Mouse (Mus musculus): Measurements from ENCODE around the gene Patj. TPM values are rescaled to one million over a fixed set of nuclear protein-coding genes. Genes with fewer than 3 reads are reported as not detected.
"Not testable (repeated sequence)": the region's sequence is repeated elsewhere in the genome, so short reads cannot be mapped to it uniquely, and the experiment has no call there.

Patj gene
- polyA plus RNA-seq, 1 experiment, result 6.4 TPM

- Histone ChIP-seq H3K27ac (ENCODE audit: insufficient read depth, low read length) (no peak overlapping the region), H3K4me1 (ENCODE audit: control insufficient read depth, insufficient read depth, low read length) (no peaks in the 10 kb centered on the region), H3K4me3 (ENCODE audit: insufficient read depth, low read length) (no peak overlapping the region)
- TF ChIP-seq POLR2A (IDR thresholded peaks at IDR 0.05; ENCODE audit: low read depth, low read length) (no peak), CTCF (IDR thresholded peaks at IDR 0.05; ENCODE audit: borderline replicate concordance, insufficient read depth, low read length) (no peak)
Measured at GRCm38 (mm10) chr4:98697932-98698331, 302.3 kb downstream of the Patj start.

- TF ChIP-seq POLR2A (IDR thresholded peaks at IDR 0.05; ENCODE audit: low read depth, low read length), result no peak
- TF ChIP-seq CTCF (IDR thresholded peaks at IDR 0.05; ENCODE audit: borderline replicate concordance, insufficient read depth, low read length), result no peak
- H3K27ac ChIP-seq (ENCODE audit: insufficient read depth, low read length), result no peak overlapping the region
- H3K4me1 ChIP-seq (ENCODE audit: control insufficient read depth, insufficient read depth, low read length), result no peaks in the 10 kb centered on the region
- H3K4me3 ChIP-seq (ENCODE audit: insufficient read depth, low read length), result no peak overlapping the region
Measured at GRCm38 (mm10) chr4:98698921-98699320, 303.3 kb downstream of the Patj start.

GRCm38 (mm10) chr4:98700156-98700555 lies 304.6 kb downstream of the Patj start:
- TF ChIP-seq POLR2A (IDR thresholded peaks at IDR 0.05; ENCODE audit: low read depth, low read length) (no peak), CTCF (IDR thresholded peaks at IDR 0.05; ENCODE audit: borderline replicate concordance, insufficient read depth, low read length) (no peak)
- H3K4me3 ChIP-seq (ENCODE audit: insufficient read depth, low read length), result no peak overlapping the region
- H3K27ac ChIP-seq (ENCODE audit: insufficient read depth, low read length), result no peak overlapping the region
- H3K4me1 ChIP-seq (ENCODE audit: control insufficient read depth, insufficient read depth, low read length), result no peaks in the 10 kb centered on the region

GRCm38 (mm10) chr4:98702201-98702894 lies 306.8 kb downstream of the Patj start:
- Histone ChIP-seq H3K4me3 (ENCODE audit: insufficient read depth, low read length) (no peak overlapping the region), H3K4me1 (ENCODE audit: control insufficient read depth, insufficient read depth, low read length) (no peaks in the 10 kb centered on the region), H3K27ac (ENCODE audit: insufficient read depth, low read length) (no peak overlapping the region)
- TF ChIP-seq CTCF (IDR thresholded peaks at IDR 0.05; ENCODE audit: borderline replicate concordance, insufficient read depth, low read length) (peak; percentile 74; the same call in 1 of the 2 replicates), POLR2A (IDR thresholded peaks at IDR 0.05; ENCODE audit: low read depth, low read length) (no peak)

GRCm38 (mm10) chr4:98710891-98711290 lies 315.3 kb downstream of the Patj start:
- no peak overlapping the region for H3K4me3 ChIP-seq (ENCODE audit: insufficient read depth, low read length)
- TF ChIP-seq CTCF (IDR thresholded peaks at IDR 0.05; ENCODE audit: borderline replicate concordance, insufficient read depth, low read length) (no peak), POLR2A (IDR thresholded peaks at IDR 0.05; ENCODE audit: low read depth, low read length) (no peak)
- no peaks in the 10 kb centered on the region for H3K4me1 ChIP-seq (ENCODE audit: control insufficient read depth, insufficient read depth, low read length)
- no peak overlapping the region for H3K27ac ChIP-seq (ENCODE audit: insufficient read depth, low read length)

GRCm38 (mm10) chr4:98717735-98718546 lies 322.4 kb downstream of the Patj start:
- H3K4me3 ChIP-seq (ENCODE audit: insufficient read depth, low read length), result no peak overlapping the region
- H3K4me1 ChIP-seq (ENCODE audit: control insufficient read depth, insufficient read depth, low read length), result no peaks in the 10 kb centered on the region
- H3K27ac ChIP-seq (ENCODE audit: insufficient read depth, low read length), result no peak overlapping the region
- TF ChIP-seq POLR2A (IDR thresholded peaks at IDR 0.05; ENCODE audit: low read depth, low read length) (no peak), CTCF (IDR thresholded peaks at IDR 0.05; ENCODE audit: borderline replicate concordance, insufficient read depth, low read length) (no peak)

GRCm38 (mm10) chr4:98718547-98718917 lies 322.9 kb downstream of the Patj start:
- TF ChIP-seq CTCF (IDR thresholded peaks at IDR 0.05; ENCODE audit: borderline replicate concordance, insufficient read depth, low read length) (no peak), POLR2A (IDR thresholded peaks at IDR 0.05; ENCODE audit: low read depth, low read length) (no peak)
- H3K4me3 ChIP-seq (ENCODE audit: insufficient read depth, low read length), result no peak overlapping the region
- no peaks in the 10 kb centered on the region for H3K4me1 ChIP-seq (ENCODE audit: control insufficient read depth, insufficient read depth, low read length)
- no peak overlapping the region for H3K27ac ChIP-seq (ENCODE audit: insufficient read depth, low read length)

GRCm38 (mm10) chr4:98722454-98722853 lies 326.9 kb downstream of the Patj start:
- Histone ChIP-seq H3K4me3 (ENCODE audit: insufficient read depth, low read length) (no peak overlapping the region), H3K4me1 (ENCODE audit: control insufficient read depth, insufficient read depth, low read length) (no peaks in the 10 kb centered on the region), H3K27ac (ENCODE audit: insufficient read depth, low read length) (no peak overlapping the region)
- peak; percentile 67; the same call in 1 of the 2 replicates for TF ChIP-seq CTCF (IDR thresholded peaks at IDR 0.05; ENCODE audit: borderline replicate concordance, insufficient read depth, low read length)
- no peak for TF ChIP-seq POLR2A (IDR thresholded peaks at IDR 0.05; ENCODE audit: low read depth, low read length)

- H3K4me3 ChIP-seq (ENCODE audit: insufficient read depth, low read length); H3K27ac ChIP-seq (ENCODE audit: insufficient read depth, low read length); H3K4me1 ChIP-seq (ENCODE audit: control insufficient read depth, insufficient read depth, low read length): not testable (repeated sequence)
Measured at GRCm38 (mm10) chr4:98724682-98725081, 329.1 kb downstream of the Patj start.

GRCm38 (mm10) chr4:98725439-98725838 lies 329.9 kb downstream of the Patj start:
- no peak for TF ChIP-seq CTCF (IDR thresholded peaks at IDR 0.05; ENCODE audit: borderline replicate concordance, insufficient read depth, low read length)
- TF ChIP-seq POLR2A (IDR thresholded peaks at IDR 0.05; ENCODE audit: low read depth, low read length), result no peak
- Histone ChIP-seq H3K4me3 (ENCODE audit: insufficient read depth, low read length) (no peak overlapping the region), H3K27ac (ENCODE audit: insufficient read depth, low read length) (no peak overlapping the region), H3K4me1 (ENCODE audit: control insufficient read depth, insufficient read depth, low read length) (no peaks in the 10 kb centered on the region)

All from embryonic fibroblast, embryonic 13.5 days (primary cell).